Mouse (Mus musculus) thymus, adult 2 months (tissue): Measurements from ENCODE around the gene Ptx4. TPM values are rescaled to one million over a fixed set of nuclear protein-coding genes. Genes with fewer than 3 reads are reported as not detected.

Source experiments
- DNase-seq: peaks from one replicate; pipeline ENCODE4 v3.0.0; 2021
- H3K27ac ChIP-seq: fragments of 200-500 bp; 2 replicates; pipeline ENCODE4 v1.5.1; 2012; ENCODE audit warnings: low read length, control low read depth; ENCODE audit not compliant: control insufficient read depth, insufficient read depth
- H3K27me3 ChIP-seq: fragments of 200-500 bp; 2 replicates; pipeline ENCODE4 v1.6.1; 2012; ENCODE audit warnings: mild to moderate bottlenecking, low read length, moderate library complexity, mixed read lengths; ENCODE audit not compliant: control insufficient read depth, insufficient read depth
- H3K36me3 ChIP-seq: fragments of 200-500 bp; 2 replicates; pipeline ENCODE4 v1.6.1; 2012; ENCODE audit warnings: mild to moderate bottlenecking, low read length, moderate library complexity; ENCODE audit not compliant: control insufficient read depth, insufficient read depth
- H3K4me1 ChIP-seq: fragments of 200-500 bp; replicated peaks from 2 replicates; pipeline ENCODE4 v1.6.1; 2012; ENCODE audit warnings: low read length; ENCODE audit not compliant: control insufficient read depth, insufficient read depth
- H3K4me3 ChIP-seq: fragments of 200-500 bp; 2 replicates; pipeline ENCODE4 v1.5.1; 2012; ENCODE audit warnings: mild to moderate bottlenecking, low read length, control low read depth, moderate library complexity; ENCODE audit not compliant: control insufficient read depth, insufficient read depth
- CTCF ChIP-seq: fragments of 200-500 bp; IDR thresholded peaks from 2 replicates; pipeline ENCODE4 v1.5.1; 2012; ENCODE audit warnings: mild to moderate bottlenecking, control low read depth, low read length, moderate library complexity, borderline replicate concordance; ENCODE audit not compliant: control insufficient read depth, poor library complexity, insufficient read depth; ENCODE audit errors: extremely low read depth
- POLR2A ChIP-seq: fragments of 200-500 bp; IDR thresholded peaks from 2 replicates; pipeline ENCODE4 v1.6.1; 2012; ENCODE audit warnings: mild to moderate bottlenecking, low read length, control low read depth, moderate library complexity; ENCODE audit not compliant: control insufficient read depth, poor library complexity, insufficient read depth; ENCODE audit errors: extremely low read depth
- WGBS: fragments of 180-500 bp; shearing (Covaris S2); methylation state at CpG from one replicate; pipeline ENCODE4 v1.1.7; 2018; 5-methylcytosine and 5-hydroxymethylcytosine counted together
- polyA plus RNA-seq: library from polyadenylated mRNA; depleted of rRNA; stranded (reverse); fragments of >200 nt; gene quantifications from 2 replicates; pipeline ENCODE4 v1.2.3, GENCODE M21; 2012

The Ptx4 gene
- polyA plus RNA-seq, 1 experiment, result not detected

GRCm38 (mm10) chr17:25101338-25101737, 19.2 kb upstream of the Ptx4 start:
- Histone ChIP-seq H3K4me3 (no peak overlapping the region), H3K36me3 (peaks cover 3% of the 10 kb centered on the region; the same call in 1 of the 2 replicates), H3K27ac (no peak overlapping the region), H3K27me3 (no peaks in the 10 kb centered on the region), H3K4me1 (no peaks in the 10 kb centered on the region)
- no peak for DNase-seq
- 97% methylated on average over 11 of the region's 11 CpGs for WGBS
- TF ChIP-seq CTCF (no peak), POLR2A (no peak)

GRCm38 (mm10) chr17:25107786-25108185, 12.8 kb upstream of the Ptx4 start:
- H3K4me3 ChIP-seq, result no peak overlapping the region
- H3K4me1 ChIP-seq, result 0 out of 2 replicates have a peak, but pooled peaks cover 4% of the 10 kb centered on the region
- H3K27ac ChIP-seq, result no peak overlapping the region
- DNase-seq, result no peak
- no peaks in the 10 kb centered on the region for H3K27me3 ChIP-seq
- peaks cover 3% of the 10 kb centered on the region; the same call in 1 of the 2 replicates for H3K36me3 ChIP-seq
- over 99% methylated on average over 11 of the region's 16 CpGs for WGBS
- TF ChIP-seq POLR2A, result no peak
- no peak for TF ChIP-seq CTCF

GRCm38 (mm10) chr17:25109578-25109977, 11.0 kb upstream of the Ptx4 start:
- H3K36me3 ChIP-seq, result no peaks in the 10 kb centered on the region; the same call in 1 of the 2 replicates
- H3K27me3 ChIP-seq, result no peaks in the 10 kb centered on the region
- H3K27ac ChIP-seq, result no peak overlapping the region
- H3K4me1 ChIP-seq, result 0 out of 2 replicates have a peak, but pooled peaks cover 4% of the 10 kb centered on the region
- TF ChIP-seq POLR2A (no peak), CTCF (no peak)
- H3K4me3 ChIP-seq, result no peak overlapping the region
- no peak for DNase-seq
- WGBS, result 98% methylated on average over 2 of the region's 2 CpGs

DNA sequence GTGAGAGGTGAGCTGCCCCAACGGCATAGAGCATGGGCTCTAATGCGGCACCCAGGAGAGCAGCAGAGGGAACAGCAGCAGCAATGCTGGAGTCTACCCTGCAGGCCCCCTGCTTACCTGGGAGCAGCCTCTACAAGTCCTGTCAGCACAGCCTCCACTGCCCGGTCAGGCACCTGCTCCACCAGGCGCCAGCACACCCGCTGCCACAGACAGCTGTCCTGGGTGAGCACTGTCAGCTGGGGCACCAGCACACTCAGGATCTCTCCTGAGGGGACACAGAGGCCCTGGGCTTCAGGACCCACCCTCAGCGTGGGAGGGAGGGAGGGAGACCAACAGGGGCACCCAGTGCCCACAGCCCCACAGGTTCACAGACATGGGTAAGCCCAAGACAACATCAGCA, 10.0 kb upstream of the Ptx4 start:
- 97% methylated on average over 6 of the region's 6 CpGs for WGBS
- TF ChIP-seq CTCF (no peak), POLR2A (no peak)
- DNase-seq, result no peak
- H3K36me3 ChIP-seq, result no peaks in the 10 kb centered on the region
- no peaks in the 10 kb centered on the region for H3K27me3 ChIP-seq
- H3K4me3 ChIP-seq, result no peak overlapping the region
- H3K4me1 ChIP-seq, result peaks cover 11% of the 10 kb centered on the region
- H3K27ac ChIP-seq, result no peak overlapping the region

GRCm38 (mm10) chr17:25111220-25111619, 9.3 kb upstream of the Ptx4 start:
- Histone ChIP-seq H3K4me1 (peaks cover 14% of the 10 kb centered on the region), H3K4me3 (no peak overlapping the region), H3K36me3 (no peaks in the 10 kb centered on the region), H3K27ac (no peak overlapping the region), H3K27me3 (no peaks in the 10 kb centered on the region)
- 96% methylated on average over 5 of the region's 5 CpGs for WGBS
- no peak for TF ChIP-seq CTCF
- no peak for TF ChIP-seq POLR2A
- no peak for DNase-seq

GRCm38 (mm10) chr17:25111739-25112422, 8.7 kb upstream of the Ptx4 start:
- no peak for DNase-seq
- TF ChIP-seq POLR2A (no peak), CTCF (no peak)
- 83% methylated on average over 8 of the region's 8 CpGs for WGBS
- H3K27ac ChIP-seq, result no peak overlapping the region
- H3K36me3 ChIP-seq, result no peaks in the 10 kb centered on the region
- H3K27me3 ChIP-seq, result no peaks in the 10 kb centered on the region
- H3K4me3 ChIP-seq, result no peak overlapping the region
- H3K4me1 ChIP-seq, result peaks cover 17% of the 10 kb centered on the region
